ENCODE assay signal across 8 mouse cellular contexts in the genomic region with DNA sequence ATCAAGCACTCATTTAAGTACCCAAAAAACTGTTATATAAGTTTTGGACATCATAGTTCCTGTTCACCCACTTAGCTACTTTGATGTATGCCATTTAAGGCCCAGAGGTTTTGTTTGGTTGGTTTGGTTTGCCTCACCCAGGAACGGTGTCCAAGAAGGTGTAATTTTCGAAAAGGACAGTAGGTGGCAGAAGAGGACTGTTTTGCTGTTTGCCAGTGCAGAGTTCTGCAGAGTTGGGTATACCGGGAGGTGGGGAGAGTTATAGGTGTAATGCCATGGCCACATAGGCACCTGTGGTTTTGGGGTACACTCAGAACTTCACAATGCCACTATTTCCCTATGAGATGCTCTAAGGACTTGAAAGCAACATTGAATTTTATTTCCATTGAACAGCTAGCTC. TPM values are rescaled to one million over a fixed set of nuclear protein-coding genes. Genes with fewer than 3 reads are reported as not detected.
DNase-seq lines count a peak whose midpoint lies in the region; ATAC-seq and TF ChIP-seq lines count a peak whose summit lies in the region.

No protein-coding gene starts in this region.

- H3K36me3 ChIP-seq in forebrain, embryonic 15.5 days, result no peaks in the 10 kb centered on the region
- H3K36me3 ChIP-seq in hindbrain, embryonic 15.5 days, result no peaks in the 10 kb centered on the region

- CTCF ChIA-PET in Patski (lab: Charles Lee), result interaction anchor here (0.7 to 5.8 kb wide), 16 partner anchors 10 to 201 kb away, joined by 3 to 34 read pairs (median 3); no protein-coding TSS in a partner anchor

- no peaks in the 10 kb centered on the region for H3K27me3 ChIP-seq in Patski
- no peaks in the 10 kb centered on the region for H3K27me3 ChIP-seq in forebrain, embryonic 15.5 days
- H3K27me3 ChIP-seq in hindbrain, embryonic 15.5 days, result no peaks in the 10 kb centered on the region

- no peaks in the 10 kb centered on the region for H3K9me3 ChIP-seq in forebrain, embryonic 15.5 days
- no peaks in the 10 kb centered on the region for H3K9me3 ChIP-seq in hindbrain, embryonic 15.5 days

- DNase-seq in Patski (ENCODE audit: low read depth, low spot score), result no peak
- peak; percentile 38 for DNase-seq in cerebellum, adult 11 months
- DNase-seq in left cerebral cortex, adult 11 months (ENCODE audit: low spot score), result peak; percentile 60
- peak; percentile 90 for DNase-seq in lung, postnatal 36 days
- DNase-seq in right cerebral cortex, adult 2 months (ENCODE audit: low spot score in 2 of 2), result peak; percentile 78 to 88
- DNase-seq in urinary bladder, postnatal 36 days (ENCODE audit: low spot score in 2 of 2), result peak; percentile 47 to 63

- no peak overlapping the region for H3K9ac ChIP-seq in forebrain, embryonic 15.5 days (replicated peaks)
- H3K9ac ChIP-seq in hindbrain, embryonic 15.5 days, result no peak overlapping the region

- peaks cover 7% of the 10 kb centered on the region; the same call in 1 of the 2 replicates for H3K4me1 ChIP-seq in forebrain, embryonic 15.5 days
- H3K4me1 ChIP-seq in hindbrain, embryonic 15.5 days (replicated peaks), result no peaks in the 10 kb centered on the region

- ATAC-seq in Patski, result peak; percentile 74
- peak; percentile 86 for ATAC-seq in forebrain, embryonic 15.5 days (replicated peaks)
- peak; percentile 89 for ATAC-seq in hindbrain, embryonic 15.5 days (ENCODE audit: low FRiP score, low read depth)

- POLR2A ChIA-PET in Patski (lab: Charles Lee), result interaction anchor here (0.6 to 0.7 kb wide), 3 partner anchors 80 to 102 kb away, joined by 4 to 5 read pairs (median 4); no protein-coding TSS in a partner anchor

- no peak overlapping the region for H3K4me3 ChIP-seq in forebrain, embryonic 15.5 days
- no peak overlapping the region for H3K4me3 ChIP-seq in hindbrain, embryonic 15.5 days

- in situ Hi-C loops in Patski (cut with MboI; ENCODE audit: low pct_unique_long_range_greater_than_20kb), result no loop called here

- TF ChIP-seq CTCF in Patski (IDR thresholded peaks at IDR 0.05), result peak; percentile 75

- 2% methylated on average over 3 of the region's 3 CpGs for WGBS in forebrain, embryonic 15.5 days
- WGBS in hindbrain, embryonic 15.5 days, result 3% methylated on average over 3 of the region's 3 CpGs

- no peak overlapping the region for H3K27ac ChIP-seq in forebrain, embryonic 15.5 days (replicated peaks)
- H3K27ac ChIP-seq in hindbrain, embryonic 15.5 days (replicated peaks), result no peak overlapping the region

- no peak overlapping the region for H3K4me2 ChIP-seq in forebrain, embryonic 15.5 days (replicated peaks)
- H3K4me2 ChIP-seq in hindbrain, embryonic 15.5 days, result no peak overlapping the region

RNA-seq across cellular contexts. Expression of a gene that starts 38.7 kb away (rescaled TPM):
- polyA plus RNA-seq in Patski (2021), result 34.4 TPM
- 0.29 TPM in 1 of 2 replicates, not detected in the other for polyA plus RNA-seq in forebrain, embryonic 15.5 days (2015; fragmentation: Nextera tagmentation; extraction: Ambion mirVana)
- not detected in 2 replicates for polyA plus RNA-seq in hindbrain, embryonic 15.5 days (2015; fragmentation: Nextera tagmentation; extraction: Ambion mirVana)

RNA-seq across cellular contexts. Expression of a gene that starts 54.6 kb away (rescaled TPM):
- polyA plus RNA-seq in Patski (2021), result 168 TPM
- 78.9 and 82.8 TPM in 2 replicates for polyA plus RNA-seq in forebrain, embryonic 15.5 days (2015; fragmentation: Nextera tagmentation; extraction: Ambion mirVana)
- 60.0 and 62.8 TPM in 2 replicates for polyA plus RNA-seq in hindbrain, embryonic 15.5 days (2015; fragmentation: Nextera tagmentation; extraction: Ambion mirVana)

Comparison
In these comparisons a context has a peak if more than half of its experiments do, and no peak if none do; other contexts are left out.
1. RNA of a gene that starts 38.7 kb away (polyA plus RNA-seq): 34.4 TPM in Patski (single experiment); 0.29 TPM in forebrain, embryonic 15.5 days and not detected in hindbrain, embryonic 15.5 days; every median in the first group is over 10 times any median in the second.
2. Peak in every context shown above with its lines, with median percentiles within 50 percentile points of each other: ATAC-seq.